Mouse (Mus musculus): ENCODE measurements around the gene Gm45208. TPM values are rescaled to one million over a fixed set of nuclear protein-coding genes. Genes with fewer than 3 reads are reported as not detected.

Gm45208 gene
- polyA plus RNA-seq, 1 experiment from 2014 or later: not detected

DNA sequence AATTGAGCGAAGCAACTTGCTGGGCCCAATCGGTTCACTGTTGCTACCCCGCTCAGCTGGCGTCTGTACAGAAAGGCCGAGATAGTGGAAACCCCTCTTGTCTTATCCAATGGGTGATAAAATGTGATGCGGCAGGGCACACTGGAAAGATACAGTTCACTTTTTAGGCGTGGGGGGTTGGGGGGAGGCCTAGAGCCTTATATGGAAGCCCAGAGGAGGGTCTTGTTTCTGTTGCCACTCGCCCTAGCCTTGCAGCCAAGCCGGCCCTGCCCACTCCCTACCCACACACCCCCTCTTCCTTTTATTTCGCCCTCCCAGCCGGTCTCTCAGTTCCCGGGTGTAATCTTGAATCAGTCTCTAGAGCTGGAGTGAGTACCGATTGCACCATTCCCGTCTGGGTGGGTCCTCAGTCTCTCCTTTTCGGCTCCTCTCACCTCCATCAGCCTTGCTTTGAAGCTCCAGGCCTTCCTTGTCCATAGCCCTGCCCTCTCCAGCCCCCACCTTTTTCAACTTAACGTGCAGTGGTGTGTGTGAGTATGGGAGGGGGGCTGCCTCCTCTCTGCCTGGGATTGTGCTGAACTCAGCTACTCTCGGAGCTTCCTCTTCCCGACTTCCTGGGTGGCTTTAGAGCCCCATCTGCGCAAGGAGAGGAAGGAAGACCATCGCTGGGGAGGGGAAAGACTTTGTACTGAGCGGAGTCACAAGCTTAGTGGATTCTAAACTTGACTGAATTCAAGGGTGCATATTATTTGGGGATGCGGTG lies 41.8 kb downstream of the Gm45208 start:
- WGBS: 14% methylated on average over 22 of the region's 22 CpGs

DNA sequence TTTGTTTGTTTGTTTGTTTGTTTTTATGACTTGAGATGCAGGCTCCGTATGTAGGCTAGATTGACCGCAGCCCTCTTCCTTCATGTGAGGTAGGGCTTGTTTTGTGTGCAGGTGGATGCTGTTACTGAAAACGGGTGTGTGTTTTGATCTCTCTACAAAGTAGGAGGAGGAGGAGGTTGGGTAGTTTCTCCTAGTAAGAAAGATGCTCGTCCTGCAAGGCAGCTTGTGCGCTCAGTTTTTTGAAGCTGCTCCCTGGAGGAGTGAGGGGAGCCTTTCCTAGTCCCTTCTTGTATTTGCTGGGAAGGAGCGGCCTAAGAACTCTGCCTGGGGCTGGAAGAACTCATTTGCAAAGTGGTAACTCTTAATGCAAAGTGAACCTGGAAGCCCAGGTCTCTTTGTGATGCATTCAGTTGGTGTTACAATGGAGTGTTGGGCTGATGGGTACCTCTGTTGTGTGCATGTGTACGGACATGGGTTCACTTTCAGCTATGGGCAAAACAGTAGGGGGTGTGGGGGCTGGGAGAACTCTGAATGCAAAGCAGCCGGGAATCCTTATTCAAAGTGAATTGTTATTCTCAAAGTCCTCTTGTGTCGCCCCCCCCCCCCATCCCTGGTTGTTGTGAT lies 42.7 kb downstream of the Gm45208 start:
- peak overlapping the region; percentile 72 for H3K4me3 ChIP-seq
- peak overlapping the region; percentile 45; the same call in 1 of the 2 replicates for H3K27ac ChIP-seq
- DNase-seq (ENCODE audit: low spot score): peak; percentile 5
- H3K4me1 ChIP-seq (replicated peaks): peaks cover 23% of the 10 kb centered on the region
- peaks cover 16% of the 10 kb centered on the region for H3K9me3 ChIP-seq
- H3K36me3 ChIP-seq: peaks cover 39% of the 10 kb centered on the region
- no peaks in the 10 kb centered on the region for H3K27me3 ChIP-seq (ENCODE audit: insufficient read depth, poor library complexity, severe bottlenecking)
- 17% methylated on average over 9 of the region's 9 CpGs for WGBS

More for the DNA sequence above, 41.8 kb downstream of the Gm45208 start:
- peak overlapping the region; percentile 86 for H3K27ac ChIP-seq
- peak overlapping the region; percentile 72 for H3K4me3 ChIP-seq
- peak; percentile 37 for DNase-seq (ENCODE audit: low spot score)
- H3K36me3 ChIP-seq: peaks cover 31% of the 10 kb centered on the region
- no peaks in the 10 kb centered on the region for H3K27me3 ChIP-seq (ENCODE audit: insufficient read depth, poor library complexity, severe bottlenecking)
- H3K9me3 ChIP-seq: peaks cover 16% of the 10 kb centered on the region
- H3K4me1 ChIP-seq (replicated peaks): peaks cover 23% of the 10 kb centered on the region

DNA sequence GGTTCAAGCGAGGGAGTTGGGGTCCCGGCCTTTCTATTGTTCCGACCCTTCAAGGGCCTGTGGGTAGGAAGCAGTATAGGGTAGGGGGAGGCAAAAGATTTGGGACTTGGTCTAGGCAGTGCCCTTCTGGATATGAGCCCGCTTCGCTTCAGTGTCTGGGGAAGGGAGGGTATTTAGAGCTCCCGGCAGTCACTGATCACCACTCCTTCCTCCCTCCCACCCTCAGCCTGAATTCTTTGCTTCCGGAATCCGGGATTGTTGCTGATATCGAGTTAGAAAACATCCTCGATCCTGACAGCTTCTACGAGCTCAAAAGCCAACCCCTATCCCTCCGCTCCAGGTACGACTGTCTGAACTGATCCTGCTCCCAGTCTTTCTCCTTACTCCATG lies 43.2 kb downstream of the Gm45208 start:
- Histone ChIP-seq H3K27ac (peak overlapping the region; percentile 45), H3K4me3 (peak overlapping the region; percentile 72), H3K27me3 (ENCODE audit: insufficient read depth, poor library complexity, severe bottlenecking) (no peaks in the 10 kb centered on the region), H3K4me1 (replicated peaks) (peaks cover 23% of the 10 kb centered on the region), H3K36me3 (peaks cover 44% of the 10 kb centered on the region), H3K9me3 (peaks cover 16% of the 10 kb centered on the region)
- 19% methylated on average over 13 of the region's 13 CpGs for WGBS
- DNase-seq (ENCODE audit: low spot score): no peak

DNA sequence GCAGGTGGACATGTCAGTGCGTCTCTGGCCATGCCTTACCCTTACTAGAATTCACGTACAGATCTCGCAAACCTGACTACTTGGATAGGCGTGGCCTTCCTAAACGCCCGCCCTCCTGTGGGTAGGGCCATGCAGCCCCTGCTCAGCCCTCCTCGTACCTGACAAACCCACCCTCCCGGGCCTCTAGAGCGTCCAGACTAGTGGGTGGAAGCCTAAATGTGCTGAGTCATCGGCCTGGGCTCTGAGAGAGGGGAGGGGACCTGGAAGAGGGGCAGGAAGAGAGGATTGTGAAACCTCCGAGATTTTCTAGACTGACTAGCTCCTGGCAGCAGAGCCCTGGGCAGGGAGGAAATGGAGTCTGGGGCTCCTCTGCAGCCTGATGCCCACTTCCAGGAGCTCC lies 43.7 kb downstream of the Gm45208 start:
- peak; percentile 20 for DNase-seq (ENCODE audit: low spot score)
- Histone ChIP-seq H3K4me1 (replicated peaks) (peaks cover 23% of the 10 kb centered on the region), H3K27ac (peak overlapping the region; percentile 23; the same call in 1 of the 2 replicates), H3K9me3 (peaks cover 16% of the 10 kb centered on the region), H3K36me3 (peaks cover 49% of the 10 kb centered on the region), H3K4me3 (peak overlapping the region; percentile 72), H3K27me3 (ENCODE audit: insufficient read depth, poor library complexity, severe bottlenecking) (no peaks in the 10 kb centered on the region)
- 11% methylated on average over 11 of the region's 11 CpGs for WGBS

DNA sequence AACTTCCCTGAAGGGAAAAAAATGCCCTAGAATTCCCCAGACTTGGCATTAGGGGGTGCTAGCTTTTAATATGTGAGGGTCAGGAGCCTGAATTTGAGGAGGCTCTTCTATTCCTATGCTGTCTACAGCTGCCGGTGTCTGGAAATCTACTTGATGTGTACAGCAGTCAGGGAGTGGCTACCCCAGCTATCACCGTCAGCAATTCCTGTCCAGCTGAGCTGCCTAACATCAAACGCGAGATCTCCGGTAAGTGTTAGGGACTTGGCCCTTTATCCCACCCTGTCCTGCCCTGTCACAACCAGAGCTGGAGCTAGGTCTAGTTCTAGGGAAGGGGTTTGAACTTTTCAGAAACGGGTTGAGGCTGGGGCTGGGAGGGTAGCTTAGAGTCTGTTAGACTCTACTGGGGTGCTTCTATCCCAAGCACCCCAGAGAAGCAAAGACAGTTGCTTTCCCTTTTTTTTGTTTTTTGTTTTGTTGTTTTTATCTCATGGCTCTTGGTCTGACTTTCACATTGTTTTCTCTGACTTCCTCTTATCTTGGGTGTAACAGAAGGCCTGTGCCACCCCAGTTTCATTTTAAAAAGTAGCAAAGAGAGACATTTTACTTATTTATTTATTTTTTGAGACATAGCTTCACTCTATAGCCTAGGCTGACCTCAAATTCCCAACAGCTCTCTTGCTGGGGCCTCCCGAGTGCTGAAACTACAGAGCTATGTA lies 47.4 kb downstream of the Gm45208 start:
- Histone ChIP-seq H3K36me3 (peaks cover 82% of the 10 kb centered on the region), H3K27me3 (ENCODE audit: insufficient read depth, poor library complexity, severe bottlenecking) (no peaks in the 10 kb centered on the region), H3K27ac (no peak overlapping the region), H3K4me3 (no peak overlapping the region), H3K9me3 (peaks cover 9% of the 10 kb centered on the region; the same call in 1 of the 2 replicates), H3K4me1 (replicated peaks) (peaks cover 16% of the 10 kb centered on the region)
- WGBS: 92% methylated on average over 7 of the region's 7 CpGs
- no peak for DNase-seq (ENCODE audit: low spot score)

DNA sequence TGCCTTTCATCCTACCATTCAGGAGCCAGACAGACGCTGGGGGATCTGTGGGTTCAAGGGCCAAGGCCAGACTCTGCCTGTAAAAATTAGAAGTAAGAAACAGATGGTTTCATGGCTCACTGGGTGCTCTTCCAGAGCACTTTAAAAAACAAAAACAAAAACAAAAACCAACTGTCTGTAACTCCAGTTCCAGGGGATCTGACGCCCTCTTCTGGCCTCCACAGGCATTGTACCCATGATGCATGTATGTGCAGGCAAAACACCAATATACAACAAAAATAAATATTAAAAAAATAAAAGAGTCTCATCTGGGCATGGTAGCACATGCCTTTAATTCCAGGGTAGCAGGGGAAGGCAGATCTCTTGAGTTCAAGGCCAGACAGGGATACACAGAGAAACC lies 50.7 kb downstream of the Gm45208 start:
- no peak overlapping the region for H3K27ac ChIP-seq
- WGBS: 60% methylated on average over 2 of the region's 2 CpGs
- no peak overlapping the region for H3K4me3 ChIP-seq
- no peaks in the 10 kb centered on the region for H3K4me1 ChIP-seq (replicated peaks)
- H3K27me3 ChIP-seq (ENCODE audit: insufficient read depth, poor library complexity, severe bottlenecking): no peaks in the 10 kb centered on the region
- DNase-seq (ENCODE audit: low spot score): peak; percentile 8
- peaks cover 65% of the 10 kb centered on the region for H3K36me3 ChIP-seq
- no peaks in the 10 kb centered on the region for H3K9me3 ChIP-seq

DNA sequence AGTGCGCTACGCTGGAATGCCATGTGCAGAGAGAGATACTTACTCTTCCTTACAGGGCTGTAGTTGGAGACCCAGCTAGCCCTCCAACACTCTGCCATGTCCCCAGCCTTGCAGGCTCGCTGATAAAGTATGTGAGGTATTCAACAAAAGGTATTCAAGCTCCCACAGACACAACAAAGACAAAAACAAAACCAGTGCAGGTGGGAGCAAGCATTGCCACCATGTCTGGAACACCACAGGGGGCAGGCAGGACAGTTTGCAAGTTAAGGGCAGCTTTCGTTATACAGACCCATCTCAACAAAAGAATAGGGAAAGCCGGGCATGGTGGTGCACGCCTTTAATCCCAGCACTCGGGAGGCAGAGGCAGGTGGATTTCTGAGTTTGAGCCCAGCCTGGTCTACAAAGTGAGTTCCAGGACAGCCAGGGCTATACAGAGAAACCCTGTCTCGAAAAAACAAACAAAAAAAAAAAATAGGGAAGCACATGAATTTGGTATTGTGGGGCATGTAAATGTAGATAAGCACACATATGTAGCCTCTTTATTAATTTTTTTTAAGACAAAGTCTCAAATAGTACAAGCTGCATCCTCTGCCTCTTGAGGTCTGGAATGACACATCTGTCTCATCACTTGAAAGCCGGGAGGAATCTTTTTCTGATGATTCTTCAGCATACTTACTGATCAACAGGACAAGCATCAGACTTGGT lies 53.6 kb downstream of the Gm45208 start:
- Histone ChIP-seq H3K9me3 (no peaks in the 10 kb centered on the region), H3K27me3 (ENCODE audit: insufficient read depth, poor library complexity, severe bottlenecking) (no peaks in the 10 kb centered on the region), H3K27ac (no peak overlapping the region), H3K4me1 (replicated peaks) (no peaks in the 10 kb centered on the region), H3K36me3 (peaks cover 37% of the 10 kb centered on the region), H3K4me3 (no peak overlapping the region)
- no peak for DNase-seq (ENCODE audit: low spot score)
- 82% methylated on average over 9 of the region's 9 CpGs for WGBS

DNA sequence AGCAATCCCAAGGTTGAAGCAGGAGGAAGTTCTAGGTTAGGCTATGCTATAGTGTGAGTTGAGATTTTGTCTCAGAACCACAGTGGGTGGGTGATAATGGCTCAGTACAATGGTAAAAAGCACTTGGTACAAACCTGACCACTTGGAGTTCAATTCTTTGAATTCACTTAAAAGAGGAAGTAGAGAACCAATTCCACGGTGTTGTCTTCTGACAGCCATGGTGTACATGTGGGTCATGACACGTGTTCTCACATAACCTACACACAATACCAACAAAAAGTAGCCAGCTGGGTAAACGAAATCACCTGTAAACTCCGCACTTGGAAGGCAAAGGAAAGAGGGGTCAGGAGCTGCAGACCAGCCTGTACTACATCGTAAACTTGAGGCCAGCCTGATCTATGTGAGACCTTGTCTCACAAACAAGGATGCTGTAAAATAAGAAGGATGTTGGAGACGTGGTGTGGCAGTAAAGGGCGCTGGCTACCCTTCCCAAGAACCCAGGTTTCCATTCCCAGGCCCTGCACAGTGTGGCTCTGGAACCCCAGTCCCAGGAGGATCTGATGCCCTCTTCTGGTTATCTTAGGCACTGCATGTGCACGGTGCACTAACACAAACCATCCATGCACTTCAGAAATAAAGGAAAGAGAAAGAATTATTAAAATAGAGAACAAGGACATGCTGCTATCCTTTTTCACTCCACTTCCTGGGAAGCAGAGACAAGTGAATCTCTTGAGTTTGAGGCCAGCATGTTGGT lies 54.5 kb downstream of the Gm45208 start:
- H3K4me1 ChIP-seq (replicated peaks): no peaks in the 10 kb centered on the region
- no peaks in the 10 kb centered on the region for H3K27me3 ChIP-seq (ENCODE audit: insufficient read depth, poor library complexity, severe bottlenecking)
- peaks cover 30% of the 10 kb centered on the region for H3K36me3 ChIP-seq
- peak; percentile 57 for DNase-seq (ENCODE audit: low spot score)
- H3K4me3 ChIP-seq: no peak overlapping the region
- no peak overlapping the region for H3K27ac ChIP-seq
- 46% methylated on average over 8 of the region's 8 CpGs for WGBS
- H3K9me3 ChIP-seq: no peaks in the 10 kb centered on the region

DNA sequence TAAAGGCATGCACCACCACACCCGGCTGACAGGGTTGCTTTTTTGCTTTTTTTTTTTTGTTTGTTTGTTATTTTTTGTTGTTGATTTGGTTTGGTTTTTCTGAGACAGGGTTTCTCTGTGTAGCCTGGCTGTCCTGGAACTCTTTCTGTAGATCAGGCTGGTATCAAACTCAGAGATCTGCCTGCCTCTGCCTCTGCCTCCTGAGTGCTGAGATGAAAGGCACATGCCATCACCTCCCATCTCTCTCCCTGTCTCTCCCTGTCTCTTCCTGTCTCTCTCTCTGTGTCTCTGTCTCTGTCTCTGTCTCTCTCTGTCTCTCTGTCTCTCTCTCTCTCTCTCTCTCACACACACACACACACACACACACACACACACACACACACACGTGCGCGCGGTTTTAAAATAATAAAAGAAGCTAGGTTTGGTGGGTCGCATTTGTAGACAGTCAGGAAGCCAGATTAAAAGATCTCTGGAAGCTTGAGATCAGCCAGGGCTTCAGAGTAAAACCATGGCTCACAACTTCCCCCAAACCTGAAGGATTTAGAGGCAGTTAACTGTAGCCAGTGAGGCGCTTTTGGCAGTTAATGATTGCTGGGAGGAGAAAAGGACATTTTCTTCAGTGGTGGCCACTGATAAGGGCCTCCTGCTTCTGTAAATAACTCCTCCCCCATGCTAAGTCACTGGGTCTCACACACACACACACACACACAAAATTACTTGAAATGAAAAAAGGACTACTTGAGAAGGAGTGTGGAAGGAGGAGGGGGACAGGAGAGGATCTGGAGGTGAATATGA lies 56.6 kb downstream of the Gm45208 start:
- WGBS: 81% methylated on average over 7 of the region's 7 CpGs
- DNase-seq (ENCODE audit: low spot score): no peak
- no peaks in the 10 kb centered on the region for H3K27me3 ChIP-seq (ENCODE audit: insufficient read depth, poor library complexity, severe bottlenecking)

DNA sequence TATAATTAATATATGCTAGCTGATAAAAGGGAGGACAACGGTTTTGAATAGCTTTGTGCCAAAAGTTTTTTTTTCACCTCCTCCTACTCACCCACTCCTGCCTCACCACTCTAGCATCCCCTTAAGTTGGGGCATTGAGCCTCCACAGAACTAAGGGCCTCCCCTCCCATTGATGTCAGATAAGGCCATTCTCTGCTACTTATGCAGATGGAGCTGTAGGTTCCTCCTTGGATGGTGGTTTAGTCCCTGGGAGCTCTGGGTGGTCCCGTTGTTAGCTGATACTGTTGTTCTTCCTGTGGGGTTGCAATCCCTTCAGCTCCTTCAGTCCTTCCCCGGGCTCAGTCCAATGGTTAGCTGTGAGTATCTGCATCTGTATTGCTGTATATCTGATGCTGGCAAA lies 57.2 kb downstream of the Gm45208 start:
- no peak overlapping the region for H3K27ac ChIP-seq
- H3K9me3 ChIP-seq: no peaks in the 10 kb centered on the region
- no peak for DNase-seq (ENCODE audit: low spot score)
- H3K27me3 ChIP-seq (ENCODE audit: insufficient read depth, poor library complexity, severe bottlenecking): no peaks in the 10 kb centered on the region
- H3K4me1 ChIP-seq (replicated peaks): no peaks in the 10 kb centered on the region
- WGBS: 26% methylated on average over 3 of the region's 3 CpGs
- H3K36me3 ChIP-seq: 0 out of 2 replicates have a peak, but pooled peaks cover 5% of the 10 kb centered on the region
- H3K4me3 ChIP-seq: no peak overlapping the region

More for the DNA sequence above, 56.6 kb downstream of the Gm45208 start:
- Histone ChIP-seq H3K36me3 (peaks cover 10% of the 10 kb centered on the region), H3K27ac (no peak overlapping the region), H3K9me3 (no peaks in the 10 kb centered on the region), H3K4me3 (no peak overlapping the region), H3K4me1 (replicated peaks) (no peaks in the 10 kb centered on the region)
